Mouse (Mus musculus): Measurements from ENCODE around the gene Tnip3.

GRCm38 (mm10) chr6:65647731-65648130, 122.6 kb downstream of the Tnip3 start:
- TF ChIP-seq CTCF (IDR thresholded peaks at IDR 0.05) (no peak), EP300 (IDR thresholded peaks at IDR 0.05) (no peak)
